Mouse (Mus musculus) ES-Bruce4 (cell line): ENCODE measurements around the gene Kif16b. TPM values are rescaled to one million over a fixed set of nuclear protein-coding genes. Genes with fewer than 3 reads are reported as not detected.

Experiments used
- H3K27ac ChIP-seq: 2 replicates; pipeline ENCODE4 v1.5.1; 2012; ENCODE audit warnings: low read length, inconsistent platforms; ENCODE audit not compliant: insufficient read depth
- H3K27me3 ChIP-seq: 2 replicates; pipeline ENCODE4 v1.6.1; 2012; ENCODE audit warnings: mild to moderate bottlenecking, low read length, inconsistent platforms; ENCODE audit not compliant: control insufficient read depth, poor library complexity, insufficient read depth, severe bottlenecking
- H3K36me3 ChIP-seq: 2 replicates; pipeline ENCODE4 v1.6.1; 2012; ENCODE audit warnings: inconsistent platforms, mild to moderate bottlenecking, low read length, moderate library complexity; ENCODE audit not compliant: control insufficient read depth, poor library complexity, insufficient read depth, severe bottlenecking
- H3K4me1 ChIP-seq: one replicate; pipeline ENCODE4 v1.8.1; 2011; ENCODE audit warnings: low read length; ENCODE audit not compliant: control insufficient read depth, insufficient read depth
- H3K4me3 ChIP-seq: 2 replicates; pipeline ENCODE4 v1.5.1; 2011; ENCODE audit warnings: low read depth, mild to moderate bottlenecking, low read length
- H3K9ac ChIP-seq: 2 replicates; pipeline ENCODE4 v1.6.1; 2012; ENCODE audit warnings: low read depth, mild to moderate bottlenecking, inconsistent platforms; ENCODE audit not compliant: poor library complexity, severe bottlenecking
- H3K9me3 ChIP-seq: replicated peaks from 2 replicates; pipeline ENCODE4 v1.6.1; 2012; ENCODE audit warnings: mild to moderate bottlenecking, low read length, inconsistent platforms; ENCODE audit not compliant: control insufficient read depth, poor library complexity, insufficient read depth, severe bottlenecking
- CTCF ChIP-seq: IDR thresholded peaks from one replicate; pipeline ENCODE4 v1.8.1; 2011; ENCODE audit warnings: low read depth, low read length
- EP300 ChIP-seq: IDR thresholded peaks from 2 replicates; pipeline ENCODE4 v1.6.1; 2011; ENCODE audit warnings: low read depth, low read length; ENCODE audit not compliant: insufficient read depth
- POLR2A ChIP-seq: IDR thresholded peaks from one replicate; pipeline ENCODE4 v1.8.1; 2011; ENCODE audit warnings: low read length; ENCODE audit not compliant: insufficient read depth
- polyA plus RNA-seq: library from polyadenylated mRNA; stranded (reverse); fragments of >200 nt; gene quantifications from 2 replicates; pipeline ENCODE4 v1.2.4, GENCODE M21; 2011; ENCODE audit warnings: low read depth; ENCODE audit not compliant: missing spikeins, insufficient read depth, insufficient read length

Kif16b gene
- polyA plus RNA-seq, 1 experiment, result 14.3 TPM

GRCm38 (mm10) chr2:142884456-142884855 lies 16.9 kb downstream of the Kif16b start:
- H3K9me3 ChIP-seq, result no peaks in the 10 kb centered on the region
- H3K4me1 ChIP-seq, result no peaks in the 10 kb centered on the region
- no peak overlapping the region for H3K4me3 ChIP-seq
- no peak for TF ChIP-seq CTCF
- no peak for TF ChIP-seq EP300
- no peak overlapping the region for H3K9ac ChIP-seq
- no peaks in the 10 kb centered on the region for H3K36me3 ChIP-seq
- no peak overlapping the region for H3K27ac ChIP-seq
- H3K27me3 ChIP-seq, result no peaks in the 10 kb centered on the region

- no peaks in the 10 kb centered on the region for H3K36me3 ChIP-seq
- no peaks in the 10 kb centered on the region for H3K4me1 ChIP-seq
- no peak overlapping the region for H3K27ac ChIP-seq
- TF ChIP-seq EP300, result no peak
- no peak for TF ChIP-seq POLR2A
- no peak for TF ChIP-seq CTCF
- H3K27me3 ChIP-seq, result no peaks in the 10 kb centered on the region
- H3K4me3 ChIP-seq, result no peak overlapping the region
- H3K9ac ChIP-seq, result no peak overlapping the region
- no peaks in the 10 kb centered on the region for H3K9me3 ChIP-seq
Observed at GRCm38 (mm10) chr2:142883625-142883994, 17.7 kb downstream of the Kif16b start.

- Histone ChIP-seq H3K4me1 (no peaks in the 10 kb centered on the region), H3K4me3 (no peak overlapping the region), H3K9me3 (no peaks in the 10 kb centered on the region), H3K9ac (no peak overlapping the region), H3K36me3 (no peaks in the 10 kb centered on the region), H3K27me3 (no peaks in the 10 kb centered on the region), H3K27ac (no peak overlapping the region)
- TF ChIP-seq CTCF, result no peak
- no peak for TF ChIP-seq EP300
- TF ChIP-seq POLR2A, result no peak
Observed at GRCm38 (mm10) chr2:142882871-142883624, 18.3 kb downstream of the Kif16b start.

- TF ChIP-seq POLR2A (no peak), CTCF (no peak), EP300 (no peak)
- H3K27ac ChIP-seq, result no peak overlapping the region
Observed at GRCm38 (mm10) chr2:142882466-142882865, 18.9 kb downstream of the Kif16b start.

GRCm38 (mm10) chr2:142881177-142881576 lies 20.2 kb downstream of the Kif16b start:
- no peak for TF ChIP-seq CTCF
- TF ChIP-seq POLR2A, result no peak
- TF ChIP-seq EP300, result no peak
- H3K27me3 ChIP-seq, result no peaks in the 10 kb centered on the region

More at GRCm38 (mm10) chr2:142882466-142882865, 18.9 kb downstream of the Kif16b start:
- no peaks in the 10 kb centered on the region for H3K9me3 ChIP-seq
- H3K9ac ChIP-seq, result no peak overlapping the region
- no peaks in the 10 kb centered on the region for H3K36me3 ChIP-seq
- H3K4me3 ChIP-seq, result no peak overlapping the region
- H3K4me1 ChIP-seq, result no peaks in the 10 kb centered on the region
- H3K27me3 ChIP-seq, result no peaks in the 10 kb centered on the region

GRCm38 (mm10) chr2:142879257-142879818 lies 22.0 kb downstream of the Kif16b start:
- no peaks in the 10 kb centered on the region for H3K9me3 ChIP-seq
- no peak overlapping the region for H3K27ac ChIP-seq
- no peak overlapping the region for H3K4me3 ChIP-seq
- H3K27me3 ChIP-seq, result no peaks in the 10 kb centered on the region
- no peak overlapping the region for H3K9ac ChIP-seq
- H3K4me1 ChIP-seq, result no peaks in the 10 kb centered on the region
- H3K36me3 ChIP-seq, result no peaks in the 10 kb centered on the region
- TF ChIP-seq EP300 (no peak), POLR2A (no peak), CTCF (no peak)

More at GRCm38 (mm10) chr2:142881177-142881576, 20.2 kb downstream of the Kif16b start:
- no peaks in the 10 kb centered on the region for H3K36me3 ChIP-seq
- no peak overlapping the region for H3K9ac ChIP-seq
- H3K4me3 ChIP-seq, result no peak overlapping the region
- H3K9me3 ChIP-seq, result no peaks in the 10 kb centered on the region
- no peak overlapping the region for H3K27ac ChIP-seq
- H3K4me1 ChIP-seq, result no peaks in the 10 kb centered on the region
